Mouse (Mus musculus) ES-E14 (cell line): ENCODE data around the gene Rab19. TPM values are rescaled to one million over a fixed set of nuclear protein-coding genes. Genes with fewer than 3 reads are reported as not detected.
"Not testable (repeated sequence)": the region's sequence is repeated elsewhere in the genome, so short reads cannot be mapped to it uniquely, and the experiment has no call there.

Source experiments
- DNase-seq: peaks from one replicate; pipeline ENCODE4 v3.0.0-alpha.2; 2013; ENCODE audit warnings: low read depth, low spot score
- H3K27ac ChIP-seq: 2 replicates; pipeline ENCODE4 v1.5.1; 2012; ENCODE audit warnings: low read depth, mild to moderate bottlenecking, low read length, moderate library complexity, mixed read lengths; ENCODE audit not compliant: poor library complexity, insufficient read depth, severe bottlenecking
- H3K36me3 ChIP-seq: 2 replicates; pipeline ENCODE4 v1.6.1; 2012; ENCODE audit warnings: mild to moderate bottlenecking, low read length, moderate library complexity, mixed read lengths; ENCODE audit not compliant: control insufficient read depth, poor library complexity, insufficient read depth, severe bottlenecking
- H3K4me1 ChIP-seq, 2 experiments: fragments of 150-350 bp in 1 of 2; sonication (generic) in 1 of 2; 2 replicates each; pipeline ENCODE4 v1.6.1; 2012; ENCODE audit warnings: low read length in 2 of 2, mild to moderate bottlenecking in 1 of 2, mixed read lengths in 1 of 2; ENCODE audit not compliant: control insufficient read depth in 2 of 2, insufficient read depth in 2 of 2, poor library complexity in 1 of 2
- H3K4me3 ChIP-seq, 2 experiments: fragments of 150-350 bp in 1 of 2; sonication (generic) in 1 of 2; 2 replicates each; pipeline ENCODE4 v1.5.1; 2012; ENCODE audit warnings: low read length in 2 of 2, low read depth in 1 of 2, mild to moderate bottlenecking in 1 of 2, mixed read lengths in 1 of 2; ENCODE audit not compliant: insufficient read depth in 1 of 2, poor library complexity in 1 of 2, severe bottlenecking in 1 of 2
- H3K9ac ChIP-seq: 2 replicates; pipeline ENCODE4 v1.6.1; 2012; ENCODE audit warnings: low read depth, mild to moderate bottlenecking, low read length, mixed read lengths; ENCODE audit not compliant: poor library complexity, insufficient read depth, severe bottlenecking
- H3K9me3 ChIP-seq: fragments of 150-350 bp; sonication (generic); 2 replicates; pipeline ENCODE4 v1.6.1; 2012; ENCODE audit warnings: low read depth, mild to moderate bottlenecking, low read length; ENCODE audit not compliant: control insufficient read depth, insufficient read depth
- CHD2 ChIP-seq: IDR thresholded peaks from 2 replicates; pipeline ENCODE4 v1.6.1; 2014; ENCODE audit warnings: mild to moderate bottlenecking, low read depth, low read length, inconsistent platforms
- HCFC1 ChIP-seq: IDR thresholded peaks from 2 replicates; pipeline ENCODE4 v1.6.1; 2012; ENCODE audit warnings: low read length, inconsistent platforms, borderline replicate concordance; ENCODE audit not compliant: insufficient read depth
- MAFK ChIP-seq: IDR thresholded peaks from 2 replicates; pipeline ENCODE4 v1.6.1; 2014; ENCODE audit warnings: mild to moderate bottlenecking, low read depth, low read length, inconsistent platforms; ENCODE audit not compliant: insufficient read depth
- ZC3H11A ChIP-seq: IDR thresholded peaks from 2 replicates; pipeline ENCODE4 v1.6.1; 2012; ENCODE audit warnings: low read depth, mild to moderate bottlenecking, inconsistent platforms, low read length, borderline replicate concordance
- ZNF384 ChIP-seq: IDR thresholded peaks from 2 replicates; pipeline ENCODE4 v1.6.1; 2012; ENCODE audit warnings: low read depth, low read length, inconsistent platforms
- in situ Hi-C, 2 experiments: fragments of 600-800 bp; cut with MboI; formaldehyde crosslinking; loops; one replicate each; pipeline ENCODE4 v1.15.1; 2025; ENCODE audit warnings: low sequenced_read_pairs in 2 of 2, inconsistent platforms in 1 of 2; ENCODE audit not compliant: unreplicated experiment in 2 of 2
- total RNA-seq: library from RNA; depleted of rRNA; stranded (reverse); fragments of 300-350 nt; gene quantifications from 2 replicates; pipeline ENCODE4 v1.2.3, GENCODE M21; 2012

Gene Rab19
- total RNA-seq, 1 experiment = 0.62 TPM

DNA sequence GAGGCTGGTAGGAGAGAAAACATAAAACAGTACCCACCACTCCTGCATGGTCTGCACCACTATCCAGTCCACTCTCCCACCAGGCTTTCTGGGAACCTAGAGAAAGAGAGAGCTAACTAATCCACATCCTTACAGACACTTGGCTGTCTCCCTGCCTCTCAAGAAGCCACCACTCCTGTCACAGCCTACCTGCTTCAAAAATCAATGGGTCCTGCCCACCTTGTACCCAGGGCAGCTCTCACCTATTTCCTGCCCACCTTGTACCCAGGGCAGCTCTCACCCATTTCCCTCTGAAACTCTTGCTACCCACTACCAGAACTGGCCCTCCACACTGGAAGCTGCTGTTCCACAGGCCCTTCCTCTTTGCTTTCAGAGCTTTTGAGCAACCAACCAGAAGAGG lies 8.9 kb upstream of the Rab19 start:
- peaks cover 14% of the 10 kb centered on the region for H3K36me3 ChIP-seq
- no peak overlapping the region for H3K9ac ChIP-seq
- H3K4me1 ChIP-seq = peaks cover 0 to 12% of the 10 kb centered on the region in 2 experiments; a peak in 1 of 4 replicates
- no peak for DNase-seq
- H3K4me3 ChIP-seq = no peak overlapping the region
- TF ChIP-seq CHD2 = no peak
- no peak for TF ChIP-seq MAFK
- no peak for TF ChIP-seq ZC3H11A
- no peak for TF ChIP-seq HCFC1
- TF ChIP-seq ZNF384 = no peak
- no peak overlapping the region for H3K27ac ChIP-seq
- in situ Hi-C loops = no loop called here
- H3K9me3 ChIP-seq = no peaks in the 10 kb centered on the region

DNA sequence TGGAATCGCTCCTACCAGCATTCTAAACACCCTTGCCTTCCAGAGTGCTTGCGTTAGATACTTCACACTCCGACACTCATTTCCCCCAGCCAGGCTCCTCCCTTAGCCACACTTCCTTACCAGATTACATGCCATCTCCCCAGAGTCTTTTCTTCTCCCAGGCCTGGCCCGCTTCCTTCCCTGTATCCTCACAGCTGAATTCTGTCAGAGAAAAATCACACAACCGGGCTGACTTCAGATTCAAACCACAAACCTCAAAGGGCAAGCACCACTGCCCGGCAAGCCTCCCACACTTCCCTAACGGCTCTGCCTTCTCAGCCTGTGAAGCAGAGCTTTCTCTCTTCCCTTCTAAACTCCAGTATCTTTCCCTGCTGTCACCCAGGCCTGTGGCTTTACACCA lies 8.2 kb upstream of the Rab19 start:
- peaks cover 14% of the 10 kb centered on the region for H3K36me3 ChIP-seq
- peak overlapping the region; percentile 16; the same call in 1 of the 2 replicates for H3K9ac ChIP-seq
- peaks cover under 1 to 12% of the 10 kb centered on the region in 2 experiments; a peak in 1 of 4 replicates for H3K4me1 ChIP-seq
- no peak overlapping the region for H3K4me3 ChIP-seq
- no peaks in the 10 kb centered on the region for H3K9me3 ChIP-seq
- no peak for DNase-seq
- no peak overlapping the region for H3K27ac ChIP-seq
- no peak for TF ChIP-seq MAFK
- no peak for TF ChIP-seq ZC3H11A
- in situ Hi-C loops = no loop called here

- peaks cover 2 to 12% of the 10 kb centered on the region in 2 experiments; a peak in 1 of 4 replicates for H3K4me1 ChIP-seq
- no peak for DNase-seq
- H3K4me3 ChIP-seq = no peak overlapping the region
- peaks cover 13% of the 10 kb centered on the region for H3K36me3 ChIP-seq
- H3K9ac ChIP-seq = no peak overlapping the region
- TF ChIP-seq ZC3H11A (no peak), CHD2 (no peak), ZNF384 (no peak), HCFC1 (no peak), MAFK (no peak)
- in situ Hi-C loops = no loop called here
- no peaks in the 10 kb centered on the region for H3K9me3 ChIP-seq
- H3K27ac ChIP-seq = no peak overlapping the region
These were observed 7.5 kb upstream of the Rab19 start for GRCm38 (mm10) chr6:39373301-39373955.

DNA sequence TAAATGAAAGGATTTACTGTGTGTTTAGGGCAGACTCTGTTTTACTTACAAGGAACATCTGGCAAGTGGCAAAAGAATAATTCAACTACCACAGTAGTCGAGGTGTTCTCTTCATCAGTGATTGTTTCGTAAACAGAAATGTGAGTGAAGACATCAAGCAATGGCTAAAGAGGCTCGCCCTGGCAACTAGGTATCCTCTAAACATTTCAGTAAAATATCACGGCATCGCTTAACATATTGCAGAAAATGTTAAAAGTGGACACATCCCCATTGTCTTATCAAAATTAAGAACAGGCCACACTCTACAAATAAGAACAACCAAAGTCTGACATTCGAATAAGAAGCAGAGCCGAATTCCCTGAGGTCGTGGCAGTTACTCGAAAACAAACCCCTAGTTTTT lies 4.2 kb upstream of the Rab19 start:
- Histone ChIP-seq H3K9me3 (no peaks in the 10 kb centered on the region), H3K4me1 (peaks cover 2 to 14% of the 10 kb centered on the region in 2 experiments; a peak in 1 of 4 replicates), H3K36me3 (peaks cover 8% of the 10 kb centered on the region; the same call in 1 of the 2 replicates), H3K9ac (peak overlapping the region; percentile 96), H3K4me3 (peak overlapping the region; percentile 80 to 97), H3K27ac (no peak overlapping the region)
- in situ Hi-C loops = no loop called here
- no peak for DNase-seq
- no peak for TF ChIP-seq ZC3H11A

- Histone ChIP-seq H3K9me3 (no peaks in the 10 kb centered on the region), H3K9ac (peak within 1 kb of the TSS; percentile 96), H3K4me1 (peaks cover 2 to 11% of the 10 kb centered on the region in 2 experiments; a peak in 1 of 4 replicates), H3K4me3 (peak within 1 kb of the TSS; percentile 80 to 97), H3K27ac (peak within 1 kb of the TSS; percentile 52; the same call in 1 of the 2 replicates), H3K36me3 (peaks cover 8% of the 10 kb centered on the region; the same call in 1 of the 2 replicates)
- in situ Hi-C loops = no loop called here
- TF ChIP-seq CHD2 (no peak), HCFC1 (peak; percentile 93)
- DNase-seq = peak; percentile 79
These were observed 3.6 kb upstream of the Rab19 start, which contains the start of gene Slc37a3 for GRCm38 (mm10) chr6:39377311-39377827. Gene Slc37a3 (minus strand): TSS chr6:39377675.

- H3K9ac ChIP-seq, H3K4me1 ChIP-seq, H3K9me3 ChIP-seq, H3K36me3 ChIP-seq, in situ Hi-C loops, H3K27ac ChIP-seq, H3K4me3 ChIP-seq, DNase-seq: not testable (repeated sequence)
These were observed 2.7 kb upstream of the Rab19 start for GRCm38 (mm10) chr6:39378161-39378835.
